Mouse (Mus musculus): ENCODE results near the gene Gm44973. TPM values are rescaled to one million over a fixed set of nuclear protein-coding genes. Genes with fewer than 3 reads are reported as not detected.
A peak's percentile ranks its signal among the peaks of the same experiment; 100 is the strongest.

The Gm44973 gene
- not detected in 2 replicates for total RNA-seq (2014; rRNA removed)
- 2.3 and 3.0 TPM in 2 replicates for polyA plus RNA-seq (2015; fragmentation: Nextera tagmentation; extraction: Ambion mirVana)

- H3K4me1 ChIP-seq (ENCODE audit: insufficient read depth, low read length): no peaks in the 10 kb centered on the region
- WGBS: under 1% methylated on average over 57 of the region's 76 CpGs
- H3K4me2 ChIP-seq (ENCODE audit: low read depth, low read length): peak within 1 kb of the TSS; percentile 66
- peak; percentile 83 for ATAC-seq
- peak; percentile 96 for DNase-seq (ENCODE audit: low spot score)
- H3K9me3 ChIP-seq (ENCODE audit: low read length): no peaks in the 10 kb centered on the region
- no peaks in the 10 kb centered on the region for H3K27me3 ChIP-seq (ENCODE audit: insufficient read depth, low read length)
- no peak for TF ChIP-seq CTCF (IDR thresholded peaks at IDR 0.05; ENCODE audit: low read depth)
- H3K36me3 ChIP-seq (ENCODE audit: insufficient read depth, low read length): peaks cover 14% of the 10 kb centered on the region
- H3K9ac ChIP-seq (replicated peaks; ENCODE audit: low read length): peak within 1 kb of the TSS; percentile 73
- peak within 1 kb of the TSS; percentile 98 for H3K27ac ChIP-seq
- H3K4me3 ChIP-seq (ENCODE audit: low read length): peak within 1 kb of the TSS; percentile 65
Observed at GRCm38 (mm10) chr7:5015118-5016001, at the start of gene Gm44973. Gene Gm44973 (plus strand): TSS chr7:5015496.

- no peaks in the 10 kb centered on the region for H3K9me3 ChIP-seq (ENCODE audit: low read length)
- no peak for TF ChIP-seq CTCF (IDR thresholded peaks at IDR 0.05; ENCODE audit: low read depth)
- no peaks in the 10 kb centered on the region for H3K27me3 ChIP-seq (ENCODE audit: insufficient read depth, low read length)
- no peak within 1 kb of the TSS for H3K9ac ChIP-seq (replicated peaks; ENCODE audit: low read length)
- H3K36me3 ChIP-seq (ENCODE audit: insufficient read depth, low read length): no peaks in the 10 kb centered on the region
- 45% methylated on average over 6 of the region's 6 CpGs for WGBS
- H3K4me1 ChIP-seq (ENCODE audit: insufficient read depth, low read length): no peaks in the 10 kb centered on the region
- H3K4me3 ChIP-seq (ENCODE audit: low read length): no peak within 1 kb of the TSS
- DNase-seq (ENCODE audit: low spot score) (no peak), ATAC-seq (no peak)
- no peak within 1 kb of the TSS for H3K27ac ChIP-seq
- no peak within 1 kb of the TSS for H3K4me2 ChIP-seq (ENCODE audit: low read depth, low read length)
Observed at GRCm38 (mm10) chr7:4971068-4971467, 44.2 kb upstream of the Gm44973 start, which contains the start of gene Sbk3. Gene Sbk3 (minus strand): TSS chr7:4971168.

- no peak for ATAC-seq
Observed at GRCm38 (mm10) chr7:4971710-4972109, 43.6 kb upstream of the Gm44973 start.

GRCm38 (mm10) chr7:4972321-4973047 lies 42.8 kb upstream of the Gm44973 start:
- no peak for TF ChIP-seq CTCF (IDR thresholded peaks at IDR 0.05; ENCODE audit: low read depth)

More at GRCm38 (mm10) chr7:4971710-4972109, 43.6 kb upstream of the Gm44973 start:
- Histone ChIP-seq H3K9ac (replicated peaks; ENCODE audit: low read length) (no peak overlapping the region), H3K4me2 (ENCODE audit: low read depth, low read length) (no peak overlapping the region), H3K4me3 (ENCODE audit: low read length) (no peak overlapping the region), H3K9me3 (ENCODE audit: low read length) (no peaks in the 10 kb centered on the region), H3K36me3 (ENCODE audit: insufficient read depth, low read length) (no peaks in the 10 kb centered on the region), H3K4me1 (ENCODE audit: insufficient read depth, low read length) (no peaks in the 10 kb centered on the region), H3K27ac (no peak overlapping the region), H3K27me3 (ENCODE audit: insufficient read depth, low read length) (no peaks in the 10 kb centered on the region)
- no peak for TF ChIP-seq CTCF (IDR thresholded peaks at IDR 0.05; ENCODE audit: low read depth)
- WGBS: 23% methylated on average over 7 of the region's 7 CpGs
- no peak for DNase-seq (ENCODE audit: low spot score)

GRCm38 (mm10) chr7:4975455-4975854 lies 39.8 kb upstream of the Gm44973 start:
- H3K4me3 ChIP-seq (ENCODE audit: low read length): no peak overlapping the region
- ATAC-seq: no peak
- H3K27me3 ChIP-seq (ENCODE audit: insufficient read depth, low read length): no peaks in the 10 kb centered on the region
- H3K9ac ChIP-seq (replicated peaks; ENCODE audit: low read length): no peak overlapping the region
- H3K36me3 ChIP-seq (ENCODE audit: insufficient read depth, low read length): no peaks in the 10 kb centered on the region
- no peak overlapping the region for H3K27ac ChIP-seq
- WGBS: 67% methylated on average over 4 of the region's 4 CpGs
- no peaks in the 10 kb centered on the region for H3K4me1 ChIP-seq (ENCODE audit: insufficient read depth, low read length)
- TF ChIP-seq CTCF (IDR thresholded peaks at IDR 0.05; ENCODE audit: low read depth): no peak
- H3K4me2 ChIP-seq (ENCODE audit: low read depth, low read length): no peak overlapping the region
- no peak for DNase-seq (ENCODE audit: low spot score)
- H3K9me3 ChIP-seq (ENCODE audit: low read length): no peaks in the 10 kb centered on the region

More at GRCm38 (mm10) chr7:4972321-4973047, 42.8 kb upstream of the Gm44973 start:
- DNase-seq (ENCODE audit: low spot score) (no peak), ATAC-seq (no peak)
- Histone ChIP-seq H3K27ac (no peak overlapping the region), H3K9ac (replicated peaks; ENCODE audit: low read length) (no peak overlapping the region), H3K4me2 (ENCODE audit: low read depth, low read length) (no peak overlapping the region), H3K27me3 (ENCODE audit: insufficient read depth, low read length) (no peaks in the 10 kb centered on the region), H3K4me3 (ENCODE audit: low read length) (no peak overlapping the region), H3K36me3 (ENCODE audit: insufficient read depth, low read length) (no peaks in the 10 kb centered on the region), H3K4me1 (ENCODE audit: insufficient read depth, low read length) (no peaks in the 10 kb centered on the region), H3K9me3 (ENCODE audit: low read length) (no peaks in the 10 kb centered on the region)
- 75% methylated on average over 18 of the region's 18 CpGs for WGBS

- 94% methylated on average over 7 of the region's 7 CpGs for WGBS
- H3K4me1 ChIP-seq (ENCODE audit: insufficient read depth, low read length): no peaks in the 10 kb centered on the region
Observed at GRCm38 (mm10) chr7:4976832-4977231, 38.5 kb upstream of the Gm44973 start.

More at GRCm38 (mm10) chr7:4976832-4977231, 38.5 kb upstream of the Gm44973 start:
- Histone ChIP-seq H3K4me3 (ENCODE audit: low read length) (no peak overlapping the region), H3K36me3 (ENCODE audit: insufficient read depth, low read length) (no peaks in the 10 kb centered on the region), H3K9me3 (ENCODE audit: low read length) (no peaks in the 10 kb centered on the region), H3K4me2 (ENCODE audit: low read depth, low read length) (no peak overlapping the region), H3K9ac (replicated peaks; ENCODE audit: low read length) (no peak overlapping the region), H3K27me3 (ENCODE audit: insufficient read depth, low read length) (no peaks in the 10 kb centered on the region), H3K27ac (no peak overlapping the region)
- TF ChIP-seq CTCF (IDR thresholded peaks at IDR 0.05; ENCODE audit: low read depth): peak; percentile 14; the same call in 1 of the 2 replicates
- DNase-seq (ENCODE audit: low spot score): no peak
- ATAC-seq: no peak
